Mouse (Mus musculus) forebrain, embryonic 12.5 days (tissue): ENCODE measurements at regions not wholly inside any gene's neighbourhood (a gene's known extent, or its start where the extent isn't known, plus 50 kb on each side); places are given as distances from the start of the nearest gene placed in this dataset. TPM values are rescaled to one million over a fixed set of nuclear protein-coding genes. Genes with fewer than 3 reads are reported as not detected.

Experiments used
- ATAC-seq: fragments of 200-750 bp; cut with Nextera tagmentation; 2 replicates; pipeline ENCODE4 v1.8.0; 2017; ENCODE audit warnings: moderate TSS enrichment; ENCODE audit not compliant: low FRiP score
- H3K27ac ChIP-seq: fragments of 300-500 bp; sonication (generic); 2 replicates; pipeline ENCODE4 v1.5.1; 2016; ENCODE audit warnings: mild to moderate bottlenecking
- H3K27me3 ChIP-seq: fragments of 300-500 bp; sonication (generic); 2 replicates; pipeline ENCODE4 v1.6.1; 2016; ENCODE audit warnings: mild to moderate bottlenecking
- H3K36me3 ChIP-seq: fragments of 300-500 bp; sonication (generic); replicated peaks from 2 replicates; pipeline ENCODE4 v1.6.1; 2016; ENCODE audit warnings: mild to moderate bottlenecking
- H3K4me1 ChIP-seq: fragments of 300-500 bp; sonication (generic); 2 replicates; pipeline ENCODE4 v1.6.1; 2016
- H3K4me2 ChIP-seq: fragments of 300-500 bp; sonication (generic); 2 replicates; pipeline ENCODE4 v1.6.1; 2016; ENCODE audit warnings: mild to moderate bottlenecking, moderate library complexity
- H3K4me3 ChIP-seq: fragments of 300-500 bp; sonication (generic); replicated peaks from 2 replicates; pipeline ENCODE4 v1.5.1; 2016; ENCODE audit warnings: mild to moderate bottlenecking
- H3K9ac ChIP-seq: fragments of 300-500 bp; sonication (generic); 2 replicates; pipeline ENCODE4 v1.6.1; 2016; ENCODE audit warnings: mild to moderate bottlenecking
- H3K9me3 ChIP-seq: fragments of 300-500 bp; sonication (generic); 2 replicates; pipeline ENCODE4 v1.6.1; 2016
- WGBS: fragments of 180-500 bp; shearing (Covaris S2); methylation state at CpG from one replicate; pipeline ENCODE4 v1.1.7; 2016; 5-methylcytosine and 5-hydroxymethylcytosine counted together
- microRNA counts: library from miRNA; unstranded; fragments of <30 nt; microRNA quantifications from one replicate; lab custom pipeline; 2017
- microRNA-seq: library from miRNA; unstranded; fragments of <30 nt; microRNA quantifications from one replicate; pipeline ENCODE4, GENCODE M21; 2017

DNA sequence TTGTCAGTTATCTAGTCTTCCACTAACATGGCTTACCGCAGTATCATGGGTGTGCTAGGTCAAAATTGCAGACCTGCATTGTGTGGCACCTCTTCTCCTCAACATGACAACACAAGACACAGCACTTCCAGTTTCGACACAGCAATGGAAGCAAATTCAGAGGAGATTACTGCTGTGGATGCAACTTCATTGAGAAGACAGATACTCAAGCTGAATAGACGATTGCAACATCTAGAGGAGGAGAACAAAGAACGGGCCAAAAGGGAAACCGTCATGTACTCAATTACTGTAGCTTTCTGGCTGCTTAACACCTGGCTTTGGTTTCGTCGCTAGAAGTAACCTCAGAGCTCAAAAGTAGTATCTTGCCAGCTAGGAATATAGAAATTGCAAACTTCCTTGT is 368.4 kb downstream of the Tex13c3 start:
- H3K9me3 ChIP-seq, result no peaks in the 10 kb centered on the region
- H3K36me3 ChIP-seq, result no peaks in the 10 kb centered on the region
- ATAC-seq, result no peak
- no peak overlapping the region for H3K27ac ChIP-seq
- no peaks in the 10 kb centered on the region for H3K4me1 ChIP-seq
- H3K4me2 ChIP-seq, result no peak overlapping the region
- no peak overlapping the region for H3K4me3 ChIP-seq
- no peaks in the 10 kb centered on the region for H3K27me3 ChIP-seq
- 90% methylated on average over 7 of the region's 7 CpGs for WGBS
- H3K9ac ChIP-seq, result no peak overlapping the region

DNA sequence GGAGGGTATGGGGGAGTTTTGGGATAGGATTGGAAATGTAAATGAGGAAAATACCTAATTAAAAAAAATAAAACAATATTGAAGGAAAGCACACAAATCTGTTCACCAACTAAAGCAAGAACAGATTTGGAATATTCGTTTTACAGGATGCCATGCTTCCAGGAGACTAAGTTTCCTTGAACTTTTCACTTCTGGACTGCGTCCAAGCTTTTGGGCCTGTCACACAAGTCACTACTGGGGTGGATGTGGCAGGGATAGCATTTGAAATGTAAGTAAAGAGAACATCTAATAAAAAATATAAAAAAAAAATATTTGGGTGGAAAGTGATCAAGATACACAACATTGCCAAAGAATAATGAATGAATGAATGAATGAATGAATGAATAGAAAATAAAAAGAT is 378.2 kb downstream of the Tex13c3 start:
- 62% methylated on average over 2 of the region's 2 CpGs for WGBS

DNA sequence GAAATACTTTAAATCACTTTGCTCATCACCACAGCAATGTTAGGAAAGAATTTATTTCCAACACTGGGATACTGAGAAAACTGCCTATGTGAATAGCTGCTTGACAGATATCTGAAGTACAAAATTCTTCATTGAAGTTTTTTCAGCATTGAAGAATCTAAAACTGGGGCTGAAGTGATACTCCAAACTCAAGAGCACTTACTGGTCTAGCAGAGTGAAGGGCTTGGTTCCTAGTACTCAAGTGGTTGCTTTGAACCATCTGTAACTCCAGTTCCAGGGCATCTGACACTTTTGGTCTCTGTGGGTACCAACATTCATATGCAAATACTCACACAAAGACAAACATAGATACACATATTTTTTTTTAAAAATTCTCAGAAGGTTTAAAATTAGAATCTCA is 385.2 kb downstream of the Tex13c3 start:
- ATAC-seq, result no peak
- Histone ChIP-seq H3K27ac (no peak overlapping the region), H3K4me1 (no peaks in the 10 kb centered on the region), H3K4me3 (no peak overlapping the region), H3K4me2 (no peak overlapping the region), H3K9me3 (no peaks in the 10 kb centered on the region), H3K27me3 (no peaks in the 10 kb centered on the region), H3K36me3 (no peaks in the 10 kb centered on the region), H3K9ac (no peak overlapping the region)

More for the DNA sequence above, 378.2 kb downstream of the Tex13c3 start:
- H3K27ac ChIP-seq, result no peak overlapping the region
- no peak overlapping the region for H3K4me3 ChIP-seq
- ATAC-seq, result no peak
- H3K4me1 ChIP-seq, result no peaks in the 10 kb centered on the region
- H3K36me3 ChIP-seq, result no peaks in the 10 kb centered on the region
- no peak overlapping the region for H3K4me2 ChIP-seq
- no peak overlapping the region for H3K9ac ChIP-seq
- H3K27me3 ChIP-seq, result no peaks in the 10 kb centered on the region
- H3K9me3 ChIP-seq, result no peaks in the 10 kb centered on the region

DNA sequence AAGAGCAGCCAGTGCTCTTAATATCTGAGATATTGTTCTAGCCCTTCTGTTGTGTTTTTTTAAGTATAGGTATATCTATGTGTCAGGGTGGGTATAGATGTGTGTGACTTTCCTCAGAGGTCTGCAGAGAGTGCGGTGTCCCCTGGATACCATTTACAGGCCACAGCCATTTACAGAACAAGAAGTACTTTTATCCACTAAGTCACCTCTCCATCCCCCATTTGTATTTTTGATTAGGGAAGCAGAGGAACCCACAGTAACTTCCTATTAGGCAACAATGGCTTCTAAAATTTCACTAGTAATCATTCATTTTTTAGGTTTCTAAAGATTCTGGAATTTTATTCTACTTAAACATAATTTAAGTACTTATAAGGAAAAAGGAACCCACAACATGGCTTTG is 396.7 kb downstream of the Tex13c3 start:
- Histone ChIP-seq H3K27me3 (no peaks in the 10 kb centered on the region), H3K4me1 (no peaks in the 10 kb centered on the region), H3K36me3 (no peaks in the 10 kb centered on the region), H3K9me3 (no peaks in the 10 kb centered on the region), H3K27ac (no peak overlapping the region), H3K4me2 (no peak overlapping the region), H3K9ac (no peak overlapping the region), H3K4me3 (no peak overlapping the region)
- no peak for ATAC-seq
- WGBS, result 100% methylated on average over 1 of the region's 1 CpGs

DNA sequence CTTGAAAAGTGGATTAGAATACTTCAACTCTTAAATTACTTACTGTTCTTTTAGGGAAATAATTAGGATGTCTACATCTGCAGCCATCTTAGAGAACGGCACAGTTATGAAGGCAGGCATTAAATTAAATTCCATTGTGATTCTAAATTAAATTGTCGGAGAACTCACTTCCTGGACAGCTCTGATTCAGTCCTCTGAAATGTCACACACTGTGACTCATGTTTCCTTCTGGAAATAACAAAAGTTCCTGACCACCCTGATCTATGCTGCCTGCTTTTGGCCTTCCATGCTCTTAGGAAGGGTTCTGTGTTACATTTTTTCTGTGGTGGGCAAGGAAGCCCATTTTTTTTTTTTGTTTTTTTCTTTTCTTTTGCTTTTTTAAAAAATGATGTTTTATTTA is 401.1 kb downstream of the Tex13c3 start:
- Histone ChIP-seq H3K4me3 (no peak overlapping the region), H3K4me2 (no peak overlapping the region), H3K4me1 (no peaks in the 10 kb centered on the region), H3K36me3 (no peaks in the 10 kb centered on the region), H3K27ac (no peak overlapping the region), H3K9me3 (no peaks in the 10 kb centered on the region), H3K27me3 (no peaks in the 10 kb centered on the region), H3K9ac (no peak overlapping the region)
- 78% methylated on average over 2 of the region's 2 CpGs for WGBS
- ATAC-seq, result no peak

MicroRNA genes in the stretch of these regions (microRNA counts, 519-probe panel; counts per million panel counts)
- microRNA mmu-miR-221 (lab: Ali Mortazavi, UCI) (818 counts per million, percentile 1 among the panel's probes with 10 or more counts), microRNA mmu-miR-222 (lab: Ali Mortazavi, UCI) (not detected)

Small RNAs in the stretch of these regions (microRNA-seq; reads per million reads assigned to microRNA genes)
- gene Mir221 (380 reads per million, percentile 66 among the genes with 10 or more reads in this experiment), gene Mir222 (182 reads per million, percentile 57 among the genes with 10 or more reads in this experiment)
